Mouse (Mus musculus) left cerebral cortex, adult 18-20 months (tissue): ENCODE measurements around the gene Spag7. TPM values are rescaled to one million over a fixed set of nuclear protein-coding genes. Genes with fewer than 3 reads are reported as not detected.

Experiments
- DNase-seq, 2 experiments: peaks; one replicate each; pipeline ENCODE4 v3.0.0; 2021 to 2022; ENCODE audit warnings: low spot score in 2 of 2, mixed read lengths in 1 of 2
- total RNA-seq, 2 experiments: library from RNA; stranded (reverse); gene quantifications; 2 replicates each; pipeline ENCODE4 v1.2.3; 2021

Spag7 gene
- total RNA-seq, 2 experiments from 2014 or later = 47.5 to 52.8 TPM

DNA sequence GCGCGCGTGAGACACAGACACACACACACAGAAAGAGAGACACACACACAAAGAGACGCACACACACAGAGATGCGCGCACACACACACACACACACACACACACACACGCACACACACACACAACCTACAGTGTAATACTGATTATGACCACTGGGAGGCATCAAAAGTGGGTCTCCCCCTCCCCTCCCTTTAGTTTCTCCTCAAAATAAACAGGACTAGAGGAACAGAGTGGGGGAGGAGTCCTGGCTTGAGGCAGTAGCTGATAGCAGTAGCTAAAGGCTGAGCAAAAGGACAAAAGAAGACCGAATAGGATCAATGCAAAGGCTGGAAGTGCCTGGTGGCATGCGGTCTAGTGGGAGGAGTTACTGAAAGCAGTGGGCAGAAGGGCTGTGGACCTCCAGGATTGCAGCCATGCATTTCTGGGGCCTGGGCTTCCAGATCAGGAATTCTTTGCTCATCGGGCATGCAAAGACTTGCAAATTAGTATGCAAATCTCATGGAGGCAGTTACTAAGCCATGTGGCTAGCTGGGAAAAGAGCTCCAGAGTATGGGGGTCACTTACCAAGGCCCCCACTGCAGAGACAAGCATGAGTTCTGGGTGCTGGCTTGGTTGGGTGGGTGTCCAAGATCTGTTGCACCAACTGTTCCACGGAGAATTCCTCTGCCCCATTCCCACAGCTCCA lies 12.8 kb upstream of the Spag7 start:
- DNase-seq = no peak

DNA sequence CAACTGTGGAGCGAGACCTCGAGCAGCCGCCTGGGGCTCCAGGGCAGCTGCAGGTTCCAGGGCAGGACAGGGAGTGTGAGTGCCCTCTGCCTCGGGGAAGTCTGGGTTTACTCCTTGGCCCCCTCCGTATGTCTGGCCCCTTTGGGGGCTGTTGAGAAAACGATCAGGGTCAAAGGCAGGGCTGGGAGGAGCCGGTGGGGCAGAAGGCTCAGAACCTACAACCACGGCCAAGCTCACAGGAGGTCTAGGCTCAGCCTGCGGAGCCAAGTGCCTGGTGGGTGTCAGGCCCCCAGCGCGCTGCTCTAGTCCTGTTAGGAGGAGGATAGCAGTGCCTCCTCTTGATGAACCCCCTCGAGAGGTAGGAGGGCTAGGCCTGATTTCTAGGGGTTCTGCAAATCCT lies 12.0 kb upstream of the Spag7 start:
- DNase-seq = no peak

DNA sequence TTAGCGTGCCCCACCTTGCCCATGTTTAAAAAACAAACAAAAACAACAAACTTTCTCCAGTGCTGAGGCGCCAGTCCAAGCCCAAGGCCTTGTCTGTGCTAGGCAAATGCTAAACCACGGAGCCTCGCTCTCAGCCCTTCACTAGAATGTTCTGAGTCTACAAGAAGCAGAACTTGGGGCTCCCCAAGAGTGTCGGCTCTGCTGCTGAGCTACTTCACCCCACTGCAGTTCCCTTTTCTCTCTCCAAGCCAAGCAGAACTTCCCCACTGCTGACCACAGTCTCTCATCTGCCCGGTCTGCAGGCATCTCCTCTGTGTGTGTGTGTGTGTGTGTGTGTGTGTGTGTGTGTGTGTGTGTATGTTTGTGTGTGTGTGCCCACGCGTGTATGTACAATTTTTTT lies 10.7 kb upstream of the Spag7 start:
- no peak for DNase-seq

DNA sequence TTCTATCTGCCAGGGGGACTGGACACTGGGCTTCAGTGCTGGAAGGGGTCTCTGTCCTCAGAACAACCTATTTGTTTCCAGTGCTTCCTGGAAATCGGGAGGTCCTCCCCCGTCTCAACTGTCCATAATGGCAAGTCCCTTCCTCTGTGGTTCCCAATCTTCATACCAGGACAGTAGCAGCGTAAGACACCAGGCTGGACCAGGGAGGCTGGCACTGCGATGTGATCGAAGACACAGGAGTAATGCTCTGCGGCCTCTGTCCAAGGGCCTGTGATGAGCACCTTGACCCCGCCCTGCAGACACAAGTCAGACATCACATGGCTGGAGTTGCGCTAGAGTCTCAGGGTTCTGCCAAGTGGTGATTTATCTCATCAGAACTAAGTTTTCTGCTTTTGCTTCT lies 10.1 kb upstream of the Spag7 start:
- DNase-seq = no peak

DNA sequence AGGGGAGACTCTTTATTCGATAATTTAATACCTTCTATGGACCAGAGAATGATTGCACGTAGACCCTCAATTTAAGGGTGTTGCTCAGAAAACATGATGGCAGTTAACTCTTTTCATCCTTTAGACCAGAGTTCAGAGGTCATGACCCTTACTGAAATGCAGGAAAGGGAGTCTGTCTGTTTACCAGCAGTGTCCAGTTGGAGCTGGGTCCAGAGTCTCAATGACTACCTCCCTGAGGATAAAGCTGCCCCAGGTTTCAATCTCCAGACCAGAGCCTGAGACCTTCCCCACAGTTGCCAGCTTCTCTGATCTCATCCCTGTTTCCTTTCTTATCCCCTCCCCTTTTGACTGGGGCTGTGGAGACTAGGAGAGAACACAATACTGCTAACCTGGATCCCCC lies 9.4 kb upstream of the Spag7 start:
- no peak for DNase-seq

DNA sequence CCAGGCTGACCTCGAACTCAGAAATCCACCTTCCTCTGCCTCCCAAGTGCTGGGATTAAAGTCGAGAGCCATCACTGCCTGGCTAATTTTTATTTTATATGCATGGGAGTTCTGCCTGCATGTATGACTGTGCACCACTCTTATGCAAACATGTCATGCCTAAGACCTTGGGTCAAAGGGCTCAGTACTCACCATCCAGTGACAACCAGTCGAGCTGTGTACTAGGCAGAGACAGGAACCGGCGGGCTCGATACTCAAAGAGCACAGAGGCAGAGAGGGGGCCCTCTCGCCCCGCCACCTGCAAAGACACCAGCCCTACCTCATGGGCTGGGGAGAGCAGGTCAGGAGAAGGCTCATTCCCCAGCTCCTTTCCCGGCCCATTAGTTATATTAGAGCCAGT lies 8.9 kb upstream of the Spag7 start:
- no peak for DNase-seq

DNA sequence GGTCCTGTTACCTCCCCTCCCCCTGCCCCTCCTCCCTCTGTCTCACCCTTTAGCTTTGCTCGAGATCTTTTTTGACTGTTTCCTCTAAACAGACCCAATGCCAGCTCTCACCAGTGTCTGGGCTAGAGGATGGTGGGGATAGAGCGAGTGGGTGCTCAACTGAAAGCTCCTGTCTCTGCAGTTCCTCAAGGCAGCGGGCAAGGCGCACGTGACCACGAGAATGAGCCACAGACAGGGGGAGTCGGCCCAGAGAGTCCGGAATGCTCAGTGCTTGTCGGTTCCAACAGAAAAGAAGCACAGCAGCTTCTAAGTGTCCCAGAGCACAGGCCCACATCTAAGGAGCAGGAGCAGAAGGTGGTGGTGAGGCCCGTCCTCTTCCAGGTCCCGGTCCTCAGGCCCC lies 5.3 kb upstream of the Spag7 start:
- DNase-seq = no peak

DNA sequence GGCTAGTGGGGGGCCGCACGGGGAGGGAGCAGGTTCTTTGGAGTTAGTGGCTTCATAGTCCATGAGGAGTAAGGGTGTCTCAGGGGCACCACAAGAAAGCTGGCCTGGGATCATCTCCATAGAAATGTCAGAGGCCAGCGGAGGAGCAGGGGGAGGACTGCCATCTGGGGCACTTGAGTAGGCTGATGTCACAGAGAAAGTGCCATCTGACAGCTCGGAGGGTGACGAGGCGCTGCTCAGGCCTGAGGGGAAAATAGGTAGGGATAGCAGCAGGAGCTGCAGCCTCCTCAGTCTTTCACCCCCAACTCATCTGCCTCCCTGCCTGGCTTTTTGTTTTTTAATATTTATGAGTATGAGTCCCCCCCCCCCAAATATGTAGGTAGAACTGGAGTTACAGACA lies 4.8 kb upstream of the Spag7 start:
- no peak for DNase-seq

DNA sequence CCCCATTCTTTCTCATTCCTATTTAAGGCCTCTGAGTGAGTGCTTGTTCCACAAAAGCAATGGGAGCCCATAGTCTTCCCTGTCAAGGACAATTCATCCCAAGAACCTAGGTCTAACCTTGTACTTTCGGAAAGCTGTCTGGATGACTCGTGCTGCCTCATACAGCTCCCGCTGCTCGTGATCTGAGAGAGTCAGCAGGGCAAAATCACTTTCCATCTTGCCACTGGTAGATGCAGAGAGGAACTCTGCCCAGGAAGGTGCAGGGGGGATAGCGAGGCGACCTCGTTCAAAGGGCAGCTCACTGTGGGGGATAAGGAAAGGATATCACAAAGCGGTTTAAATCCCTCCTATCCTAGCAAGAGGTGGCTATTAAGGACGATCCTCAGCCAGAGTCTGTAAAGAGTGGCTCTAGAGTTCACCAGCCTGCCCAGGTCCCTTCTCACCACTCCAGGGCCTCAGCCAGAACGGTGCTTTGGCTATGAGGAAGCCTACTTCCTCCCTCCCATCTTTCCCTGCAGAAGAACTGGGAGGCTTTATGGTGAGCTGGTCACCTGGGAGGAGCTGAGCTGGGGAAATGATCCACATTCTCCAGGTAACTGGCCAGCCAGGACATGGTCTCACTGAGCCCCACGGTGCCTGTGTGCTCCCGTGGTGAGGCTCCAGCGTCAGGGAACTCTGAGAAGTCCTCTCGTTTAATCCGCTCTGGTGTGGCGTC lies 2.3 kb upstream of the Spag7 start:
- DNase-seq = no peak

DNA sequence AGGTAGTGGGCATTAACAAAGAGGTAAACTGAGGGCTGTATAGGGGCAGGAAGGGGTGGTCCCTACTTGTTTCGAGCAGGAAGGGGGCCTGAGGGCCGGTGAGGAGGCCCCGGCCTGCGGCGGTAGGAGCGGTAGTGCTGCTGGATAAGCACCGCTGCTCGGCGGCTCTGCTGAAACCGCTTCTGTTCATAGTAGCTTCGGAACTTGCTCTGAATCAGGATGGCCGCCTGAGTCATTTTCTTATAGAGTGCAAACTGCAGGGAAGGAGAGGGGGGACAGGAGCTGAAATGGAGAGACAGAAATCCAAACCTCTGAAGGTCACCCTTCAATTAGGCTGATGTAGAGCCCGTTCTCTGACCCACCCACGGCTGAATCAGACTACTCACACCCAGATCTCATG lies 1.3 kb upstream of the Spag7 start:
- peak in 1 of 2 experiments; percentile 20 for DNase-seq

DNA sequence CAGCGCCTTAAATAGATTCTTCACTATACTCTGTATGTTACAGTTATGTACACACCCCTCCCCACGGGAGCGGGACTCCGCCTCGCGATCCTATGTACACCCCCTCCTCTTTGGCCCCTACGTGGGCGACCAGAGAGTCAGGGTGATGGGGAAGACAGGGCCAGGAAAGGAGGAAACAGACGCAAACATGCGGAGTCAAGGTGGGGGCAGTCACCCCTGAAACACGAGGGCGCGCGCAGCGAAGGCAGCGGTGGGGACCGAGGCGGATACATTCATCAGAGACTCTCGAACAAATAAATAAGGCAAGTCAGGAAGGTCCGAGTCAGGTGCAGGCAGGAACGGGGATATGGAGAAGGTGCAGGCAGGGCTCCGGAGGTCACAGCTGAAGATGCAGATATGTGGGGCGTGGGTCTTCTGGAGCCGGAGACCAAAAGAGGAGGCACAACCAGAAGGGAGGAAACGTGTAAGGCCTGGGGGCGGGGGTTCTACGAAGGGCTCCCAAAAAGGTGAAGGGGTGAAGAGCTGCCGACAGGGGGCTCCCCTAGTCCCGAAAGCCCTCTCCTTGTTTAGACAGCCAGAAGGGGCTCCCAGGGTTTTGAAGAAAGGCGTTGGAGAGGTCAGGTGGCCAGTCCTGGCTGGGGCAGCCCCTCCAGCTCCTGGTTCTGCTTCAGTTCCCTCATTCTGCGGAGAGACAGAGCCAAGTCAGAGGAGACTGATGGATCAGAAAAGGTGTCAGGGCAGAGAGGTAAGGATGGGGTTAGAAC lies 548 bp upstream of the Spag7 start:
- peak; percentile 41 to 48 for DNase-seq

DNA sequence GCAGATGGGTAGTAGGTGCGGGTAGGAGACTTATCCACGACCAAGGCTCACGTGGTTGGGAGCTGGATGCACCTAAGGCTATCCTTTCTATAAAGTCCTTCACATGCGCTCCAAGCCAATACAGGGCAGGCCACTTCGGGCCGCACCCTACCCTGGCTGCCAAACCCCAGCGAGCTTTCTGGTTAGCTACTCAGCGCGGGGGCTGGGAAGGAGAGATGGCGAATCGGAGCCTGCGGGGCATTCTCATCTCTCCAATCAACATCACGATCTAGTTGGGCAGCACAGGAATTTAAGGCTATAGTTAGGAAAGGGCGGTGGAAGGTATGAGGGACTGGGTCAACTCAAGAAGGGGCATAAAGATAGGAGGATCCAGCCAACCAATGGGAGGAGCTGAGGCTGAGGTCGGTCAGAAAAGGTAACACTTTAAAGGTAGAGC lies 863 bp downstream of the Spag7 start:
- peak; percentile 65 to 84 for DNase-seq

DNA sequence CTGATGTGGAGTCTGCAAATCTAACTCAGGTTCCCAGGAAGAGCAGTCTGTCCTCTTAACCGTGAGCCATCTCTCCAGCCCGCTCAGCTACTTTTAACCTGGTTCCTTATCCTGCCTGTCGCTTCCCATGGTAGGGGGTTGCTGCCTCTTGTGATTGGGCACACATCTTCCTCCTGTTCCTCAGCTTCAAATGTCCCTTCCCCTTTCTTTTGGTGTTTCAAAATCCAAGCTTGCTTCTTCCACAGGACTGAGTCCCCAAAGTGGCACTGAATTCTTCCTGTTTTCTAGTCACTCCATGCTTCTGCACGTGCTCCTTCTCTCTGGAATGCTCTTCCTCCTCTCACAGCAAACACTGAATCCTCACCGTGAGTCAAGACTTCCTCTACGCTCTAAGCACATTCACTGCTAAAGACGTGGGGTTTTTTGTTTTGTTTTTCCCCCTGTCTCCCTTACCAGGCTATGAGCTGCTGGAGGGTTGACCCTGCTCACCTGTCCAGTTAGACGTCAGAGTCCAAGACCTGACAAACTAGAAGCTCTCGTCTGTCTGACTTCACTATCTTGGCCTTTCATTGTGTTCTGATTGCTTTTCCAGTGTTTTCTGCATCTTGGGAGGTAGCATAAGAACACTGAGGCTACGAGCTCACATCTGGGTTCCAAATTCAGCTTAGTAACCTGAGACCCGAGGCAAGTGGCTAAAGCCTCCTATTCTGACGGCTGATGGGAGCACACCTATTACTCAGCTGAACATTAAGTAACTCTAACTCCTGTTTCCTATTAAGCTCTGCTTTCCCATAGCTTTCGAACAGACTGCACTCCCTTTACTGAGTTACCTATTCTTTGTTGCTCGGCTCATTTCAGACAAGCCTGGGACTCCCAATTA lies 1.7 kb downstream of the Spag7 start:
- DNase-seq = no peak

DNA sequence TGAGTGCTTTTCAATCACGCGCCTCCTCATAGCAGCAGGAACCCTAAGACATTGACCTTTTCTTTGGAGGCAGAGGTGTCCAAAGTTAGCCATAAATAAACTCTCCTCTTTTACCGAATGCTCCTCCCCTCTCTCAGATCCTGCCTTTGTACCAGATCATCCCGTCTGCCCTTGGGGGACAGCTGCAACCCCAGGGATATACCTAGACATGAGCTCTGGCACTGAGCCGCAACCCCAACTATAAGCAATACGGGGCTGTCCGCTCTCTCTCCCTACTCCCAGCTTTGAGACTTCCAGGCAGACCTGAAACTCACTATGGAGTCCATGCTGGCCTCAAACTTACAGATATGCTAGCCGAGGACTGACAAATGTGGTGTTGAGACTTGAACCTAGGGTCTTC lies 2.5 kb downstream of the Spag7 start:
- DNase-seq = no peak

DNA sequence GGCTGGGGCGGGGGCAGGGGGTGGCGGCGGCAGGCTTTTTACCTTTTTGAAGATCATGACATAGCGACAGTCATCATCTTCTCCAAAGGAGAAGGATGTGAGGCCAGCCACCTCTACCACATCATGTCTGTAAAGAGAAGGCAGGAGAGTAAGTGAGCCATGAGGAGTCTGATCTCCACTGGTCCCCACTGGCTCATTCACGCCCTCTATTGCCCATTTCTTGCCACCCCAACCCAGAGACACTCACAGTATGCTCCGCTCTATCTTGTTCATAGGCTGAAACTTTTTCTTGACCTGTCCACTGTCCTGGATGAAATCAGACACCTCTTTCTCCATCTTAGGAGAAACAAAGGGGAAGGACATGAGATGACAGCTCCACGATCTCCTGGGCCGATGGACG lies 4.5 kb downstream of the Spag7 start:
- no peak for DNase-seq

DNA sequence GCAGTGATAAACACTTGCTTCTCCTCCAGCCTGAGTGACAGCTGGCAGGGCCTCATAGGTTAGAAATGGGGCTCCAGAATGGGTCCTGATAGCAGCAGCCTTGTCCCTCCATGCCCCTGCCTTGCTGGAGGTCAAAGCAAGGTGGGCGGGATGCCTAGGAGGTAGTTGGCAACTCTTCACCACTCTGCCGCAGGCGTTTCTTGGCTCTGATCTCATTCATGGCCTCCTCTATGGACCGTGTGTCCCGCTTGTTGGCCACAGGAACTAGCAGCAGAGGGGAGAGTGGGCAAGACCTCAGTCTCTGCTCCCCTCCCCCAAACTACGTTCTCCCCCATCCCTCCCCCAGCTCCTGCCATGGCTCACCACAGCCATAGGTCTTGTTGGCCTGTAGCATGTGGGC lies 5.3 kb downstream of the Spag7 start:
- no peak for DNase-seq

DNA sequence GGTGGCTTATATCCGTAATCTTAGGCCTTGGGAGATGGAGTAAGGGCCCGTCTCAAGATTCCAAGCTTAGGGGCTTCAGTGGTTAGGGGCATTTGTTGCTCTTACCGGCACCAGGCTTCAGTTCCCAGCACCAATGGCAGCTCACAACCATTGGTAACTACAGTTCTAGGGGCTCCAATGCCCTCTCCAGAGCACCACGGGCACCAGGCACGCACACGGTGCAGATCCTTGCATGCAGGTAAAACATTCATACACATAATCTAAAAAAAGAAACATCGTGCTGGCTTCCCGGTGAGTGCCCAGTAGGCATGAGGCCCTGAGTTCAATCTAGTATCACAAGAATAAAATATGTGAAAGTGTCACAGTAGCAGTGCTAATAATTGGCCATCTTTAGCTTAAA lies 6.1 kb downstream of the Spag7 start:
- no peak for DNase-seq

DNA sequence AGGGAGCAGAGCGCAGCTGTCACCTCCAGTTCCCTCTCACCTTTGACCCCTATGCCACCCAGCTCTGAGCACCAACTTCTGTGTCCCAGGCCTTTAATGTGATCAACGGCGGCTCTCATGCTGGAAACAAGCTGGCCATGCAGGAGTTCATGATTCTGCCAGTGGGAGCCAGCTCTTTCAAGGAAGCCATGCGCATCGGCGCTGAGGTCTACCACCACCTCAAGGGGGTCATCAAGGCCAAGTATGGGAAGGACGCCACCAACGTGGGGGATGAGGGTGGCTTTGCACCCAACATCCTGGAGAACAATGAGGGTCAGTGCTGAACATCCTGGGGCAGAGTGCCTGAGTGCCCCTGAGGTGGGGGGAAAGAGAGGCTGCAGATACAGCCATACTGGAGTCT lies 8.6 kb downstream of the Spag7 start:
- no peak for DNase-seq

DNA sequence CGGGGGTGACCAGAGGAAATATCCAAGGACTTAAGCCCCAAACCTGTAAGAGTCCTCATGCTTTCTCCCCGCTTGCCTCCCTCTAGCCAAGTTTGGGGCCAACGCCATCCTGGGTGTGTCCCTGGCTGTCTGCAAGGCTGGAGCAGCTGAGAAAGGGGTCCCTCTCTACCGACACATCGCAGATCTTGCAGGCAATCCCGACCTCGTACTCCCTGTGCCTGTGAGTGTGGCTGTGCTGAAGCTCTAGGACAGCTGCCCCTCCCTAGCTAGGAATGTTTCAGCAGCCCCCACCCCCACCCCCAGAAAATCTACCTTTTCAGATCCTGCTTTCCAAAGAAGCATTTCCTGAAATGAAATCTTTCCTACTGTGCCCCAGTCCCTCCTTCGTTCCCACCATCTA lies 10.3 kb downstream of the Spag7 start:
- DNase-seq = no peak

DNA sequence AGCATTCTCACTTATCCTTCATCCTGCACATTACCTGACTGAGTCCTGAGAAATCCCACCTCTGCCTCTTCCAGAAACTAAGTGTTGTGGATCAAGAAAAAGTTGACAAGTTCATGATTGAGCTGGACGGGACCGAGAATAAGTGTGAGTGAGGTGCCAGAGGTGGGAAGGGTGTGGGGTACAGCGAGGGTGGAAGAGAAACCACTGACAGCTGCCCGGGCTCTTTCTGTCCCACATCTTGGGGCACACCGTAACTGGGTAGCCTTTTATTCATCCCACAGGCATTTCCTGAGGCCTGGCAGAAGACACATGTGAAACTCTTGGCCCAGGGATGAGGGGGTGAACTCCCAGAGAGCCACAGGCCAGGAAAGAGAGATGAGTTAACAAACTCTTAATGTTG lies 10.7 kb downstream of the Spag7 start:
- no peak for DNase-seq

DNA sequence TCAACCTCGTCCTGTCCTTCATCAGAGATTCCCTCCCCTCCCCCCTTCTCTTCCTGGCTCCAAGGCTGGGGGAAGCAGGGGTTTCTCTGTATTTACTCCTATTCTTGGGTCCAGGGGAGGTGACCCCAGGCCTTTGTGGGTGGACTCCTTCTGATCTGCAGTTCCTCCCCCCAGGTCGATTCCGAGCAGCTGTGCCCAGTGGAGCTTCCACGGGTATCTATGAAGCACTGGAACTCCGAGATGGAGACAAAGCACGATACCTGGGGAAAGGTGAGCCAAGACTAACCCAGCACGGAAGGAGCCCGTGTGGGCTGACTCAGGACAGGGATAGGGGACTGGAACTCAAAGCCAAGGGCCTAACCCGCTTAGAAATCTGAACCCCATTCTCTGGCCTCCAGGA lies 11.2 kb downstream of the Spag7 start:
- no peak for DNase-seq
